Mouse (Mus musculus) lung, postnatal 0 days (tissue): ENCODE results near the gene Lingo3. TPM values are rescaled to one million over a fixed set of nuclear protein-coding genes. Genes with fewer than 3 reads are reported as not detected.
"Not testable (repeated sequence)": the region's sequence is repeated elsewhere in the genome, so short reads cannot be mapped to it uniquely, and the experiment has no call there.

Experiments used
- ATAC-seq: fragments of 200-750 bp; cut with Nextera tagmentation; 2 replicates; pipeline ENCODE4 v1.8.0; 2017; ENCODE audit warnings: moderate library complexity
- DNase-seq: peaks from one replicate; pipeline ENCODE4 v3.0.0-alpha.2; 2016; ENCODE audit warnings: low spot score
- H3K27ac ChIP-seq: fragments of 300-500 bp; sonication (generic); 2 replicates; pipeline ENCODE4 v1.5.1; 2014; ENCODE audit warnings: antibody characterized with exemption, mild to moderate bottlenecking, low read length, mixed read lengths
- H3K27me3 ChIP-seq: fragments of 300-500 bp; sonication (generic); replicated peaks from 2 replicates; pipeline ENCODE4 v1.6.1; 2014; ENCODE audit warnings: low read length, mixed read lengths; ENCODE audit not compliant: insufficient read depth
- H3K36me3 ChIP-seq: fragments of 300-500 bp; sonication (generic); 2 replicates; pipeline ENCODE4 v1.6.1; 2014; ENCODE audit warnings: low read length, mixed read lengths; ENCODE audit not compliant: insufficient read depth
- H3K4me1 ChIP-seq: fragments of 300-500 bp; sonication (generic); 2 replicates; pipeline ENCODE4 v1.6.1; 2014; ENCODE audit warnings: antibody characterized with exemption, low read depth, low read length, mixed read lengths; ENCODE audit not compliant: insufficient read depth
- H3K4me2 ChIP-seq: fragments of 300-500 bp; sonication (generic); replicated peaks from 2 replicates; pipeline ENCODE4 v1.6.1; 2014; ENCODE audit warnings: low read depth, mild to moderate bottlenecking, low read length, moderate library complexity, mixed read lengths
- H3K4me3 ChIP-seq: fragments of 300-500 bp; sonication (generic); 2 replicates; pipeline ENCODE4 v1.5.1; 2014; ENCODE audit warnings: low read depth, low read length
- H3K9ac ChIP-seq: fragments of 300-500 bp; sonication (generic); replicated peaks from 2 replicates; pipeline ENCODE4 v1.6.1; 2014; ENCODE audit warnings: low read depth, mild to moderate bottlenecking
- H3K9me3 ChIP-seq: fragments of 300-500 bp; sonication (generic); 2 replicates; pipeline ENCODE4 v1.6.1; 2016; ENCODE audit warnings: low read length, mixed read lengths
- CTCF ChIP-seq: IDR thresholded peaks from 2 replicates; pipeline ENCODE4 v1.5.1; 2016; ENCODE audit warnings: antibody characterized with exemption, mild to moderate bottlenecking
- EP300 ChIP-seq: IDR thresholded peaks from 2 replicates; pipeline ENCODE4 v1.6.1; 2016; ENCODE audit warnings: antibody characterized with exemption, mild to moderate bottlenecking, control low read depth
- WGBS: fragments of 180-500 bp; shearing (Covaris S2); extraction: QIAGEN DNeasy Blood & Tissue Kit; methylation state at CpG from one replicate; pipeline ENCODE4 v1.1.7; 2014; 5-methylcytosine and 5-hydroxymethylcytosine counted together
- polyA plus RNA-seq: library from polyadenylated mRNA; unstranded; fragments of >200 nt; fragmentation: Nextera tagmentation; extraction: Ambion mirVana; gene quantifications from 2 replicates; pipeline ENCODE4 v1.2.1, GENCODE M21; 2015

Gene Lingo3
- polyA plus RNA-seq, 1 experiment from 2014 or later: not detected

GRCm38 (mm10) chr10:80819406-80819805, 24.4 kb downstream of the Lingo3 start:
- Histone ChIP-seq H3K4me2 (no peak overlapping the region), H3K4me3 (no peak overlapping the region), H3K9me3 (no peaks in the 10 kb centered on the region), H3K9ac (no peak overlapping the region), H3K27ac (no peak overlapping the region), H3K36me3 (no peaks in the 10 kb centered on the region), H3K27me3 (no peaks in the 10 kb centered on the region), H3K4me1 (no peaks in the 10 kb centered on the region)
- ATAC-seq (no peak), DNase-seq (no peak)
- WGBS: 20% methylated on average over 3 of the region's 3 CpGs
- no peak for TF ChIP-seq EP300
- no peak for TF ChIP-seq CTCF

- Histone ChIP-seq H3K27me3 (no peaks in the 10 kb centered on the region), H3K27ac (no peak overlapping the region), H3K4me2 (no peak overlapping the region), H3K9ac (no peak overlapping the region), H3K36me3 (no peaks in the 10 kb centered on the region), H3K4me3 (no peak overlapping the region), H3K9me3 (no peaks in the 10 kb centered on the region), H3K4me1 (no peaks in the 10 kb centered on the region)
- WGBS: 40% methylated on average over 6 of the region's 6 CpGs
- TF ChIP-seq CTCF: no peak
- TF ChIP-seq EP300: no peak
- ATAC-seq: no peak
- no peak for DNase-seq
These were observed 25.1 kb downstream of the Lingo3 start for GRCm38 (mm10) chr10:80818599-80819281.

- H3K4me2 ChIP-seq, H3K27ac ChIP-seq, H3K9ac ChIP-seq, H3K36me3 ChIP-seq, H3K27me3 ChIP-seq, ATAC-seq, H3K4me1 ChIP-seq, H3K9me3 ChIP-seq, DNase-seq, H3K4me3 ChIP-seq: not testable (repeated sequence)
- WGBS: 82% methylated on average over 7 of the region's 7 CpGs
- TF ChIP-seq CTCF: peak; percentile 44
These were observed 25.9 kb downstream of the Lingo3 start for GRCm38 (mm10) chr10:80817955-80818354.

- Histone ChIP-seq H3K9me3 (no peaks in the 10 kb centered on the region), H3K4me3 (no peak overlapping the region), H3K27ac (no peak overlapping the region), H3K4me1 (no peaks in the 10 kb centered on the region), H3K9ac (no peak overlapping the region), H3K36me3 (no peaks in the 10 kb centered on the region), H3K4me2 (no peak overlapping the region), H3K27me3 (no peaks in the 10 kb centered on the region)
- 27% methylated on average over 2 of the region's 2 CpGs for whole genome bisulfite sequencing
- ATAC-seq: no peak
- TF ChIP-seq EP300 (no peak), CTCF (no peak)
- DNase-seq: no peak
These were observed 26.7 kb downstream of the Lingo3 start for GRCm38 (mm10) chr10:80817164-80817563.

- not testable (repeated sequence) for H3K27ac ChIP-seq, DNase-seq, H3K27me3 ChIP-seq, H3K4me1 ChIP-seq, H3K4me2 ChIP-seq, H3K36me3 ChIP-seq, H3K9me3 ChIP-seq, H3K9ac ChIP-seq, H3K4me3 ChIP-seq, ATAC-seq
- 63% methylated on average over 3 of the region's 3 CpGs for WGBS
These were observed 27.5 kb downstream of the Lingo3 start for GRCm38 (mm10) chr10:80816303-80816702.

- H3K27ac ChIP-seq: no peak overlapping the region
- no peak for DNase-seq
- H3K27me3 ChIP-seq: 0 out of 2 replicates have a peak, but pooled peaks cover 3% of the 10 kb centered on the region
- H3K4me1 ChIP-seq: no peaks in the 10 kb centered on the region
- no peak for ATAC-seq
- H3K4me2 ChIP-seq: no peak overlapping the region
- H3K9me3 ChIP-seq: no peaks in the 10 kb centered on the region
- no peak overlapping the region for H3K4me3 ChIP-seq
- TF ChIP-seq CTCF: peak; percentile 17
- no peak for TF ChIP-seq EP300
- no peak overlapping the region for H3K9ac ChIP-seq
- WGBS: 58% methylated on average over 7 of the region's 7 CpGs
- no peaks in the 10 kb centered on the region for H3K36me3 ChIP-seq
These were observed 29.0 kb downstream of the Lingo3 start for GRCm38 (mm10) chr10:80814800-80815199.

- Histone ChIP-seq H3K4me1 (peaks cover 4% of the 10 kb centered on the region), H3K36me3 (no peaks in the 10 kb centered on the region), H3K9me3 (no peaks in the 10 kb centered on the region), H3K4me2 (no peak within 1 kb of the TSS), H3K27me3 (peaks cover 15% of the 10 kb centered on the region; the same call in 1 of the 2 replicates), H3K4me3 (no peak within 1 kb of the TSS), H3K27ac (no peak within 1 kb of the TSS), H3K9ac (no peak within 1 kb of the TSS)
- DNase-seq: no peak
- TF ChIP-seq EP300 (no peak), CTCF (no peak)
- 62% methylated on average over 4 of the region's 4 CpGs for WGBS
- ATAC-seq: no peak
These were observed 30.5 kb downstream of the Lingo3 start, which contains the start of gene Jsrp1 for GRCm38 (mm10) chr10:80813366-80813765. Jsrp1 (minus strand) TSS chr10:80813498.
